ENCODE assay signal across 7 mouse cellular contexts in the genomic region with DNA sequence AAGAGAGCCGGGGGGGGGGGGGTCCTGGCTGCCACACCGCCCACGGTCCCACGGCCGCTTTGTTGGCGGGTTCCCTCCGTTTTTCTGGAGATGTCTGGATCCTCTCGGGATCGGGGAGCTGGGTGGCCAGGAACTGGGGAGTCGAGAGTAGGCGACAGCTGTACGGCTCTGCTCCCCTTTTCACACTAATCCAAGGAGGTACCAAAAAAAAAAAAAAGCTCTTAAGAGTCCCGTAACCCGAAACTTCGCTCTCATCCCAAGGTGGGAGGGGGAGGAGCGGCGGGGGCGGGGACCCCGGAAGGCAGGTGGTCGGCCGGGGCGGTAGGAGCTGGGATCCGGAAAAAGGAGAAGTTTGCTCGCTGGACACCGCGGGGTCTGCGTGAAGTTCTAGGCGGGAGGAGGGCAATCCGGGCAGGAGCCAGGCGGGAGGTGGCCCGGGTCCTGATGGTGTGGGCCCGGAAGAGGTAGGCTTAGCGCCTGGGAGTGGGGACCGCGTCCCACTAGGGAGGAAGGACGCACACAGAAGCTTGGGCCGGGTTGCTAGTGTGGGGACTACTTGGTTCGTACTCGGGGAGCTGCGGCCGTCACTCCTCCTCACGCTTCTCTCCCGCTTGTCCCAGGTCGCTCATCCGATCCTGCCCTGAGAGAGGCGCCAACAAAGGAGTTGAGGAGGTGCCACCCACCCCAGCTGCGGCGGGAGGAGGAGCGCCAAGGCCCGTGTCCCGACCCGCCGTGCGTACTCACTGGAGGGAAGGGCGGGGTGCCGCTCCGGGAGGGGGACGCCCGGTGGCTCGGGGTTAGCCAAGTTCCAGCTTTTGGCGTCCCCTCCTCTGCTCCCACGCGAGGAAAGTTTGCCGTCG. TPM values are rescaled to one million over a fixed set of nuclear protein-coding genes. Genes with fewer than 3 reads are reported as not detected.
DNase-seq lines count a peak whose midpoint lies in the region; ATAC-seq and TF ChIP-seq lines count a peak whose summit lies in the region.

No protein-coding gene starts in this region.

- under 1% methylated on average over 57 of the region's 65 CpGs for WGBS in heart, embryonic 16.5 days
- WGBS in stomach, embryonic 15.5 days, result under 1% methylated on average over 60 of the region's 65 CpGs

- in situ Hi-C loops in ES-E14 (cut with MboI; ENCODE audit: low sequenced_read_pairs in 2 of 2, unreplicated experiment in 2 of 2), result no loop called here

- H3K9ac ChIP-seq in ES-E14 (ENCODE audit: insufficient read depth, low read depth, low read length, poor library complexity, severe bottlenecking), result peak overlapping the region; percentile 65
- peak overlapping the region; percentile 67 for H3K9ac ChIP-seq in heart, embryonic 16.5 days (ENCODE audit: low read length)
- H3K9ac ChIP-seq in stomach, embryonic 15.5 days, result peak overlapping the region; percentile 52

- no peak for DNase-seq in ES-E14 (ENCODE audit: low read depth, low spot score)
- peak; percentile 68 for DNase-seq in adrenal gland, postnatal 14 days
- peak; percentile 60 for DNase-seq in kidney, postnatal 10 days
- DNase-seq in lung, postnatal 4 days, result peak; percentile 49 to 65

- peak overlapping the region; percentile 67 to 75 for H3K4me3 ChIP-seq in ES-E14 (ENCODE audit: insufficient read depth in 1 of 2, low read depth in 1 of 2, low read length in 2 of 2, poor library complexity in 1 of 2, severe bottlenecking in 1 of 2)
- peak overlapping the region; percentile 74 for H3K4me3 ChIP-seq in embryonic fibroblast, embryonic 13.5 days (ENCODE audit: insufficient read depth, low read length)
- peak overlapping the region; percentile 60 for H3K4me3 ChIP-seq in heart, embryonic 16.5 days (ENCODE audit: low read length)
- peak overlapping the region; percentile 69 for H3K4me3 ChIP-seq in stomach, embryonic 15.5 days (replicated peaks)

- ATAC-seq in heart, embryonic 16.5 days (replicated peaks; ENCODE audit: extremely low read depth, insufficient read depth, low FRiP score), result peak; percentile 68
- ATAC-seq in stomach, embryonic 15.5 days (ENCODE audit: insufficient read depth, low FRiP score, low read depth), result peak; percentile 45

- H3K4me2 ChIP-seq in heart, embryonic 16.5 days (ENCODE audit: low read depth, low read length), result peak overlapping the region; percentile 99
- H3K4me2 ChIP-seq in stomach, embryonic 15.5 days, result peak overlapping the region; percentile 99

- no peaks in the 10 kb centered on the region for H3K9me3 ChIP-seq in ES-E14 (ENCODE audit: control insufficient read depth, insufficient read depth, low read depth, low read length)
- no peaks in the 10 kb centered on the region for H3K9me3 ChIP-seq in heart, embryonic 16.5 days (replicated peaks; ENCODE audit: control insufficient read depth, low read length)
- H3K9me3 ChIP-seq in stomach, embryonic 15.5 days, result no peaks in the 10 kb centered on the region

- TF ChIP-seq POLR2A in embryonic fibroblast, embryonic 13.5 days (IDR thresholded peaks at IDR 0.05; ENCODE audit: low read depth, low read length), result peak; percentile 72

- H3K27me3 ChIP-seq in heart, embryonic 16.5 days (ENCODE audit: control insufficient read depth, insufficient read depth, low read length), result peaks cover 13% of the 10 kb centered on the region
- peaks cover 5% of the 10 kb centered on the region; the same call in 1 of the 2 replicates for H3K27me3 ChIP-seq in stomach, embryonic 15.5 days (replicated peaks)

- peaks cover 0 to 5% of the 10 kb centered on the region in 2 experiments; a peak in 1 of 4 replicates for H3K4me1 ChIP-seq in ES-E14 (ENCODE audit: control insufficient read depth in 2 of 2, insufficient read depth in 2 of 2, low read length in 2 of 2, poor library complexity in 1 of 2)
- 0 out of 2 replicates have a peak, but pooled peaks cover 2% of the 10 kb centered on the region for H3K4me1 ChIP-seq in embryonic fibroblast, embryonic 13.5 days (ENCODE audit: control insufficient read depth, insufficient read depth, low read length)
- peaks cover 5% of the 10 kb centered on the region for H3K4me1 ChIP-seq in heart, embryonic 16.5 days (ENCODE audit: control insufficient read depth, insufficient read depth, low read length)
- H3K4me1 ChIP-seq in stomach, embryonic 15.5 days, result 0 out of 2 replicates have a peak, but pooled peaks cover 9% of the 10 kb centered on the region

- peaks cover 3% of the 10 kb centered on the region; the same call in 1 of the 2 replicates for H3K36me3 ChIP-seq in ES-E14 (ENCODE audit: control insufficient read depth, insufficient read depth, low read length, poor library complexity, severe bottlenecking)
- H3K36me3 ChIP-seq in heart, embryonic 16.5 days (ENCODE audit: control insufficient read depth, insufficient read depth), result no peaks in the 10 kb centered on the region
- no peaks in the 10 kb centered on the region for H3K36me3 ChIP-seq in stomach, embryonic 15.5 days

- H3K27ac ChIP-seq in ES-E14 (ENCODE audit: insufficient read depth, low read depth, low read length, poor library complexity, severe bottlenecking), result no peak overlapping the region
- H3K27ac ChIP-seq in embryonic fibroblast, embryonic 13.5 days (ENCODE audit: insufficient read depth, low read length), result peak overlapping the region; percentile 97
- no peak overlapping the region; the same call in 1 of the 2 replicates for H3K27ac ChIP-seq in heart, embryonic 16.5 days (ENCODE audit: low read length)
- H3K27ac ChIP-seq in stomach, embryonic 15.5 days, result peak overlapping the region; percentile 73

- no peak for TF ChIP-seq CTCF in embryonic fibroblast, embryonic 13.5 days (IDR thresholded peaks at IDR 0.05; ENCODE audit: borderline replicate concordance, insufficient read depth, low read length)

TF ChIP-seq in ES-E14, 5 proteins besides CTCF, POLR2A, EP300 and RAD21:
- TF ChIP-seq ZNF384 (IDR thresholded peaks at IDR 0.05; ENCODE audit: low read depth, low read length), result peak; percentile 92
- TF ChIP-seq HCFC1 (IDR thresholded peaks at IDR 0.05; ENCODE audit: borderline replicate concordance, insufficient read depth, low read length), result no peak
- no peak for TF ChIP-seq CHD2 (IDR thresholded peaks at IDR 0.05; ENCODE audit: low read depth, low read length)

RNA-seq across cellular contexts. Expression of a gene that starts 1.1 kb away (rescaled TPM):
- total RNA-seq in ES-E14 (2012; rRNA removed), result 15.4 and 24.7 TPM in 2 replicates
- 4.3 and 4.9 TPM in 2 replicates for total RNA-seq in adrenal gland, postnatal 14 days (2021)
- polyA plus RNA-seq in embryonic fibroblast, embryonic 13.5 days (2011; ENCODE audit: insufficient read length, low read depth, missing spikeins), result 42.1 and 46.2 TPM in 2 replicates
- polyA plus RNA-seq in heart, embryonic 16.5 days (2015; fragmentation: Nextera tagmentation; extraction: Ambion mirVana), result 3.1 and 3.4 TPM in 2 replicates
- polyA plus RNA-seq in stomach, embryonic 15.5 days (2015; fragmentation: Nextera tagmentation; extraction: Ambion mirVana), result 9.8 and 10.1 TPM in 2 replicates

Comparison
In these comparisons a context has a peak if more than half of its experiments do, and no peak if none do; other contexts are left out.
1. H3K27ac ChIP-seq: peak in embryonic fibroblast, embryonic 13.5 days (single experiment) and stomach, embryonic 15.5 days (single experiment); none in ES-E14 (single experiment) and heart, embryonic 16.5 days (single experiment).
2. Peak in every context shown above with its lines, with median percentiles within 50 percentile points of each other: H3K4me3 ChIP-seq and H3K9ac ChIP-seq.